Mouse (Mus musculus) gastrocnemius, adult 2 months (tissue): ENCODE data around the gene Cers2. TPM values are rescaled to one million over a fixed set of nuclear protein-coding genes. Genes with fewer than 3 reads are reported as not detected.
A peak's percentile ranks its signal among the peaks of the same experiment; 100 is the strongest.

Experiments used
- DNase-seq: peaks from one replicate; pipeline ENCODE4 v3.0.0; 2022
- H3K27ac ChIP-seq: fragments of 200-600 bp; 2 replicates; pipeline ENCODE4 v1.8.1; 2022; ENCODE audit warnings: mild to moderate bottlenecking
- H3K4me3 ChIP-seq: fragments of 200-600 bp; 2 replicates; pipeline ENCODE4 v1.8.1; 2022; ENCODE audit warnings: mild to moderate bottlenecking, moderate library complexity
- CTCF ChIP-seq: fragments of 200-600 bp; IDR thresholded peaks from 2 replicates; pipeline ENCODE4 v1.8.1; 2022; ENCODE audit warnings: antibody characterized with exemption, mild to moderate bottlenecking, moderate library complexity
- intact Hi-C: fragments of 180-260 bp; cut with DNase I; formaldehyde crosslinking; loops from one replicate; pipeline ENCODE4 v1.15.1; 2025
- total RNA-seq, 2 experiments: library from RNA; stranded (reverse); gene quantifications; 2 replicates each; pipeline ENCODE4 v1.2.3; 2021

The Cers2 gene
- total RNA-seq, 2 experiments from 2014 or later = 19.6 to 23.4 TPM

GRCm38 (mm10) chr3:95293537-95293936 is 21.1 kb upstream of the Cers2 start:
- Histone ChIP-seq H3K4me3 (no peak overlapping the region), H3K27ac (peak overlapping the region; percentile 6; the same call in 1 of the 2 replicates)
- intact Hi-C loops = no loop called here
- no peak for DNase-seq
- TF ChIP-seq CTCF = no peak

DNA sequence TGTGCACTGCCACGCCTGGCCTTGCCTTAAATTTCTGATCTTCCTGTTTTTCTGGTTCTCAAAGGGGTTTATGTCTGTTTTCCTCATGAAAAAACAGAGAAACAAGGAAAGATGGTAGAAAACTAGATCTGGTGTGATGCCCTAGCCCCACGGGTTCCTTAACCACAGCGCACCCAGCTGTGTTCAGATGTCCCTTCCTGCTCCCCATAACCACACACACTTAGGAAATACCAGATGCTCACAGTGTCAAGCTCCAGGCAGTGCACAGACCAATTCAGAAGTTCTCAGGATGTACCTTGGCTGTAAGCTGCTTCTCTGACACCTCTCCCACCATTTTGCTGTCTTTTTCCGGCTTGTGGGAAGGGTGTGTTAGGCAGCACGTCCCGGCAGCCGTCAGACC is 20.3 kb upstream of the Cers2 start:
- intact Hi-C loops = no loop called here
- DNase-seq = no peak
- TF ChIP-seq CTCF = no peak
- no peak overlapping the region for H3K4me3 ChIP-seq
- H3K27ac ChIP-seq = no peak overlapping the region

GRCm38 (mm10) chr3:95294718-95295117 is 19.9 kb upstream of the Cers2 start:
- no peak for TF ChIP-seq CTCF
- intact Hi-C loops = no loop called here
- Histone ChIP-seq H3K4me3 (no peak overlapping the region), H3K27ac (no peak overlapping the region)
- no peak for DNase-seq

GRCm38 (mm10) chr3:95295321-95296102 is 19.1 kb upstream of the Cers2 start:
- intact Hi-C loops = no loop called here
- Histone ChIP-seq H3K4me3 (no peak overlapping the region), H3K27ac (no peak overlapping the region; the same call in 1 of the 2 replicates)
- no peak for TF ChIP-seq CTCF
- no peak for DNase-seq

DNA sequence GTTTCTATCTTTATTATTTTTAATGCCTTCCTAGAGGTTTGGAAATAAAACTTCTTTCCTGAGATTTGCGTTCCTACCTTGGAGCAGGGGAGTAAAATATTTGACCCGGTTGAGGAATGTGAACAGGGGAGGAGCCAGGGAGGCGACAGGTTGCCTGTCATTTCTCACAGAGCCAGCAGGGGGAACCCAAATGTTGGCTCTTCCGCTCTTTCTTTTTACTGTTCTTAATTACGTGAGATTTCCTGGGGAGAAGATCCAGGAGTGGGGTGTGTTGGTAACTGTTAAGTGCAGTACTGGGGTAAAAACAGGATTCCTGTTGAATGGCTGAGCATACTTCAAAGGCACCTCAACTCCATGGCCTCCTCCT is 18.5 kb upstream of the Cers2 start:
- H3K4me3 ChIP-seq = no peak overlapping the region
- TF ChIP-seq CTCF = peak; percentile 76
- no peak overlapping the region for H3K27ac ChIP-seq
- no peak for DNase-seq
- intact Hi-C loops = no loop called here

DNA sequence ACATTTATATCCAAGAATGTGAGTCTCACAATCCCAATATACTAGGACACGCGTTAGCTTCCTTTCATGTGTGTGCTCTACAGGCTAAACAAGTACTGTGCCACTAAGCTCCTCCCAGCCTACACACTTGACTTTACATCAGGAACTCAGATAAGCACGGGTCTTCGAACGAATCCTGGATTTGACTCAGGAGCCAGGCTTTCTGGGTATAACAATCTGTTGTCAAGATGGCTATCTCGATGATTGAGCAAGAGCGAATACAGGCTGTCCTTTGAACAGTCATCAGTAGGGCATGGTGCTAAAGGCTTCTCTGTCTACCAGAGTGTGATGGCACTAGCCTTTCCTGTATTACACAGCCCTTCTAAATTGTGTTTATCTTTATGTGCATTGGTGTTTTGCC is 16.6 kb upstream of the Cers2 start:
- Histone ChIP-seq H3K4me3 (no peak overlapping the region), H3K27ac (no peak overlapping the region)
- TF ChIP-seq CTCF = no peak
- intact Hi-C loops = no loop called here
- DNase-seq = no peak

DNA sequence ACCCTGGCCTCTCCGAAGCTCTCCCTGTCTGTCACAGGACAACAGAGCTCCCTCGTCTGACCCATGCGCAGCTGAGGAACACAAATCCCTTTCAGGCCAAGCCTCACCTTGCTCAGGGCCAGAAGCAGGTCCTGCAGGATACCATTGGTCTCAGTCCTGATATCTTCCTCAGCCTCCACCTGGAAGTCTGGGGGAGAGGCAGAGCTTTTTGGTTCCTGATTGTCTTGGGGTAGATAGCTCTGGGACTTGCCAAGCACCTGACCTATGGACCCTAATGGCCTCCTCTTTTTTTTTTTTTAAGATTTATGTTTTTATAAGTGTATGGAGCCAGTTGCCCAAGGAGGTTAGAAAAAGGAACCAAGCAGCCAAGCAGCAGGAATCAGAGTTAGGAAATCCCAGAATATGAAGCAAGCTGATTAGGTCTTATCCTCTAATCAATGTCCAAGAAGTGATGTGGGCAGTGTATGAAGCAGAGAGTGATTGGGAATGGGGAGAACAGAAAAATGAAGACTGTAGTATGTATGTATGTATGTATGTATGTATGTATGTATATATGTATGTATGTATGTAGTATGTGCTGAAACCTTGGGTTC is 13.3 kb upstream of the Cers2 start:
- DNase-seq = no peak
- H3K27ac ChIP-seq = no peak overlapping the region
- no peak for TF ChIP-seq CTCF
- intact Hi-C loops = no loop called here
- H3K4me3 ChIP-seq = no peak overlapping the region

- H3K27ac ChIP-seq = no peak overlapping the region
- intact Hi-C loops = no loop called here
- no peak overlapping the region for H3K4me3 ChIP-seq
- DNase-seq = no peak
- TF ChIP-seq CTCF = no peak
Observed at GRCm38 (mm10) chr3:95306244-95306643, 8.3 kb upstream of the Cers2 start.

- intact Hi-C loops = no loop called here
- DNase-seq = no peak
- Histone ChIP-seq H3K4me3 (no peak within 1 kb of the TSS), H3K27ac (no peak within 1 kb of the TSS)
- TF ChIP-seq CTCF = no peak
Observed at GRCm38 (mm10) chr3:95307100-95307499, 7.5 kb upstream of the Cers2 start, which contains the start of gene Anxa9. TSS of gene Anxa9 (minus strand) at chr3:95307176.

DNA sequence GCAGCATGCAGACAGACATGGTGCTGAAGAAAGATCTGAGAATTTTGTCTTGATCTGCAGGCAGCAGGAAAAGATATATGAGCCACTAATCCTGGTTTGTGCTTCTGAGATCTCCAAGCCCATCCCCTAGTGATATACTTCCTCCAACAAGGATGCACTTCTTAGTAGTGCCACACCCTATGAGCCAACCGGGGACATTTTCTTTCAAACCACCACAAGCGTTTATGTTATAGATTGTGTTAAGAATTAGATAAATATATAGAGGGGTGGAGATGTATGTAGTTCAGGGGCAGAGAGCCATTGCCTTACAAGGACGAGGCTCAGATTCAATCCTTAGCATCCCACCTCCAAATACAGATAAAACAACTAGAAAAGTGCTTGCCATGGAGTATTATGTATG is 4.1 kb upstream of the Cers2 start:
- intact Hi-C loops = loop anchor here (2.0 kb wide), 1 partner anchor 24 kb away; no protein-coding TSS in a partner anchor
- Histone ChIP-seq H3K4me3 (no peak overlapping the region), H3K27ac (no peak overlapping the region)
- TF ChIP-seq CTCF = no peak
- DNase-seq = no peak

DNA sequence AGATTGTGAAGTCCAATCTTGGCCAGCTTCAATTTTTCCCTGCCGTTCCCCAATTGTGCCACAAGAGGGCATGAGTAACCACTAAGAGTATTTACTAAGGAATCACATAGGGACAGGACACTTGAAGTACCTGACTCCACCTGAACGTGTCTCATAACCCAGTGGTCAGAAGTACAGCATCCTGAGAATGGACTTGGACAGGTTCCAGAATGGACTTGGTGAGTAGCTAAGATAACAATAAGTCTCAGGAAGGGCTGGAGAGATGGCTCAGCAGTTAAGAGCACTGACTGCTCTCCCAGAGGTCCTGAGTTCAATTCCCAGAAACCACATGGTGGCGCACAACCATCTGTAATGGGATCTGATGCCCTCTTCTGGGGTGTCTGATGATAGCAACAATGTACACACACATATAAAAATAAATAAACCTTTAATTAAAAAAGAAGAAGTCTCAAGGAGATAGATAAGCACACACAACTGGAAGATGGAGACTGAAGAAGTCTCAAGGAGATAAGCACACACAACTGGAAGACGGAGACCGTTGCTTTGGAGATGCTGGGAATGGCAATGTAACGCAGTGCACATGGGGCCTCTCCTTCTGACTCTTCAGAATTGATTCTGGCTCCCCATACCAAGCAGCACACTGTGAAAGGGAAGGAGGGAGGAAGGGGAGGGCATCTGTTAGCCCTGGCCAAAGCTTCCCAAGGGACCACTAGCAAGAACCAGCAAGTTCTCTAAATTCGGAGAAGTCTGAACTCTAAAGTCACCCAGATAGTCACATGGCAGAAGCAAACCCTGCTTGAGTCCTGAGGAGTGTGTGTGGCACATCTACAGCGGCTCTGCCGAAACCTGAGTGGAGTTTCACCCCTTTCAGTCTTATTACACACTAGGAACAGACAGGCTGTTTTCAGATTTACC is 3.4 kb upstream of the Cers2 start:
- intact Hi-C loops = loop anchor here (2.0 kb wide), 1 partner anchor 24 kb away; no protein-coding TSS in a partner anchor
- DNase-seq = peak; percentile 72
- H3K4me3 ChIP-seq = no peak overlapping the region
- peak; percentile 73 for TF ChIP-seq CTCF
- H3K27ac ChIP-seq = peak overlapping the region; percentile 9

GRCm38 (mm10) chr3:95312623-95313022 is 2.0 kb upstream of the Cers2 start:
- peak; percentile 55 for DNase-seq
- no peak overlapping the region for H3K4me3 ChIP-seq
- intact Hi-C loops = no loop called here
- peak overlapping the region; percentile 72 for H3K27ac ChIP-seq
- TF ChIP-seq CTCF = no peak

- Histone ChIP-seq H3K27ac (peak overlapping the region; percentile 31), H3K4me3 (no peak overlapping the region)
- no peak for TF ChIP-seq CTCF
- DNase-seq = no peak
- intact Hi-C loops = no loop called here
Observed at GRCm38 (mm10) chr3:95313476-95313875, 1.1 kb upstream of the Cers2 start.
